Mouse (Mus musculus): ENCODE data around the gene Polr2g. TPM values are rescaled to one million over a fixed set of nuclear protein-coding genes. Genes with fewer than 3 reads are reported as not detected.
A peak's percentile ranks its signal among the peaks of the same experiment; 100 is the strongest.

Polr2g gene
- polyA plus RNA-seq, 1 experiment from 2014 or later = 147 TPM

- H3K9me3 ChIP-seq = no peaks in the 10 kb centered on the region
- H3K9ac ChIP-seq = no peak overlapping the region
- H3K36me3 ChIP-seq = peaks cover 7% of the 10 kb centered on the region; the same call in 1 of the 2 replicates
- no peak overlapping the region for H3K27ac ChIP-seq
- WGBS = 94% methylated on average over 5 of the region's 5 CpGs
- ATAC-seq = no peak
- peaks cover 7% of the 10 kb centered on the region for H3K4me1 ChIP-seq (replicated peaks)
- H3K27me3 ChIP-seq (replicated peaks) = no peaks in the 10 kb centered on the region
- no peak overlapping the region for H3K4me3 ChIP-seq (replicated peaks)
- no peak overlapping the region for H3K4me2 ChIP-seq (replicated peaks)
Measured at GRCm38 (mm10) chr19:8806810-8807209, 8.4 kb upstream of the Polr2g start.

- Histone ChIP-seq H3K27ac (no peak overlapping the region), H3K9me3 (no peaks in the 10 kb centered on the region), H3K4me3 (replicated peaks) (no peak overlapping the region), H3K4me2 (replicated peaks) (no peak overlapping the region), H3K36me3 (no peaks in the 10 kb centered on the region), H3K4me1 (replicated peaks) (peaks cover 7% of the 10 kb centered on the region), H3K9ac (no peak overlapping the region), H3K27me3 (replicated peaks) (no peaks in the 10 kb centered on the region)
- WGBS = 88% methylated on average over 11 of the region's 11 CpGs
- no peak for ATAC-seq
Measured at GRCm38 (mm10) chr19:8803879-8804660, 5.7 kb upstream of the Polr2g start.

DNA sequence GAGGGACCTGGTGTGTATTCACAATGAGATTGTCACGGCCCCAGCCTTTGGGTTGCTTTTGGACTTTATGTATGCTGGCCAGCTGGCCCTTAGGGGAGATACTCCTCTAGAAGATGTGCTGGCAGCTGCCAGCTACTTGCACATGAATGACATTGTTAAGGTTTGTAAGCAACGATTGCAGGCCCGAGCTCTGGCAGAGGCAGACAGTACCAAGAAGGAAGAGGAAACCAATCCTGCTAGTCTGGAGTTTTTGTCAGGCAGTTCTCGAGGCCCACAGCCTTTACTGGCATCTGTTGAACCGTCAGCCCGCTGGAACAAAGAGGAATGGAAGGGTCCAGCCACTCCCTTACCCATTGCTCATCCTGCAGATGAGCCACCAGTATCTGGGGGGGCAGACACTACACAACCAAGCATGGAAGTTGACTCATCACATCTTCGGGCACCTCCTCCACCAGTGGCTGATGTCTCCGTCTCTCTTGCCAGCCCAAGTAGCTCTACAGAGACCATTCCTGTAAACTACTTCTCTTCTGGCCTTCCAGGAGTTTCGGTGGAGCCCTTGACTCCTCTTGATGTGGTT, 4.9 kb upstream of the Polr2g start:
- WGBS = 92% methylated on average over 9 of the region's 9 CpGs
- ATAC-seq = no peak
- Histone ChIP-seq H3K9me3 (no peaks in the 10 kb centered on the region), H3K36me3 (no peaks in the 10 kb centered on the region), H3K9ac (no peak overlapping the region), H3K27me3 (replicated peaks) (no peaks in the 10 kb centered on the region), H3K4me2 (replicated peaks) (peak overlapping the region; percentile 73), H3K27ac (0 out of 2 replicates have a peak overlapping the region, but pooled peaks have one; percentile 88), H3K4me3 (replicated peaks) (peak overlapping the region; percentile 62), H3K4me1 (replicated peaks) (peaks cover 7% of the 10 kb centered on the region)

DNA sequence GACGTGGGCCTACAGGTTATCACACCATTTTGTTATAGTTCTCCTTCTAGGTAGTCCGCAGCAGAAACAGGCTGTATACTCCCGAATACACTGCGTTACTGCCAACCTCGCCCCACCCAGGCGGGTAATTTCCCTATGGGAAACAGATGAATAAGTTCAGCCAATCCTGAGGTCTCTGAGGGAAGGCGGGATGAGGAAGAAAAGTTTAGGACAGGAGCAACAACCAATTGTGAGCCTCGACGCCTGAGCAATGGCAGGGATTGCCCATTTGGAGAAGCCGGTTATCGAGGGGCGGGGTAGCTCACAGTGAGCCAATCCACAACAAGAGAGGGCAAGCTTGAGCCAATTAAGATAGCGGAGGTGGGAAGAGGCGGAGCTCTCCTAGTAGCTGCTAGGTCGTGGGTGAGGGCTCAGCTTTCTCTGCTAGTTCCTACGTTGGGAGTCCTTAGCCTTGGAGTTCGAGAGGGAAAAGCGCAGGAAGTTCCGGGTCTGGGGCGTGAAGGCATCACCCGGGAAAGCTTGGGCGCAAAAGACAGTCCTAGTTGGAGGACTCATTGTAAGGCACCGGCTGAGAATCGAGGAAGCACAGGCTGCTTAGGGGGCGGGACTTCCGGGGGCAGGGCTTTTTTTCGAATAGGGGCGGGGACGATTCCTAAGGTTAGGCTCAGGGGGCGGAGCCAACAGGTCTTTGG, 3.9 kb upstream of the Polr2g start, which contains the start of gene Zbtb3:
Gene Zbtb3 (plus strand): TSS at position 426 of the 692 bp plus-strand sequence.
- H3K4me3 ChIP-seq (replicated peaks) = peak within 1 kb of the TSS; percentile 62
- H3K27me3 ChIP-seq (replicated peaks) = no peaks in the 10 kb centered on the region
- H3K9ac ChIP-seq = peak within 1 kb of the TSS; percentile 59
- ATAC-seq = peak; percentile 98
- no peaks in the 10 kb centered on the region for H3K9me3 ChIP-seq
- WGBS = under 1% methylated on average over 30 of the region's 30 CpGs
- H3K36me3 ChIP-seq = no peaks in the 10 kb centered on the region
- H3K4me2 ChIP-seq (replicated peaks) = peak within 1 kb of the TSS; percentile 73
- H3K4me1 ChIP-seq (replicated peaks) = peaks cover 11% of the 10 kb centered on the region
- peak within 1 kb of the TSS; percentile 88 for H3K27ac ChIP-seq

DNA sequence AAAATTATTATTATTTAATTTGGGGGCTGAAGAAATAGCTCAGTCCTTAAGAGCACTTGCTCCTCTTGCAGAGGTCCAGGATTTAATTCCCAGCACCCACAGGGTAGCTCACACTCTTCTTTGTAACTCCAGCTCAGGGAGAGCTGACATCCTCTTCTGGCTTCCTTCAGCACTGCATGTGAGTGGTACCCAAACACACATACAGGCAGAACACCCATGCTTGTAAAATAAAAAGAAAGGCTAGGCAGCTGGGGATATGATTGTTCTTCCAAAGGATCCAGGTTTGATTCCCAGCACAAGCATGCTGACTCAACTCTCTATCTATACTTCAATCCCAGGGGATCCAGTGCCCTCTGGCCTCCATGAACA, 554 bp upstream of the Polr2g start:
- no peak overlapping the region for H3K27ac ChIP-seq
- peak overlapping the region; percentile 73 for H3K4me3 ChIP-seq (replicated peaks)
- ATAC-seq = no peak
- no peaks in the 10 kb centered on the region for H3K9me3 ChIP-seq
- no peak overlapping the region for H3K9ac ChIP-seq
- peak overlapping the region; percentile 83 for H3K4me2 ChIP-seq (replicated peaks)
- H3K36me3 ChIP-seq = peaks cover 9% of the 10 kb centered on the region
- peaks cover 13% of the 10 kb centered on the region for H3K4me1 ChIP-seq (replicated peaks)
- H3K27me3 ChIP-seq (replicated peaks) = no peaks in the 10 kb centered on the region

DNA sequence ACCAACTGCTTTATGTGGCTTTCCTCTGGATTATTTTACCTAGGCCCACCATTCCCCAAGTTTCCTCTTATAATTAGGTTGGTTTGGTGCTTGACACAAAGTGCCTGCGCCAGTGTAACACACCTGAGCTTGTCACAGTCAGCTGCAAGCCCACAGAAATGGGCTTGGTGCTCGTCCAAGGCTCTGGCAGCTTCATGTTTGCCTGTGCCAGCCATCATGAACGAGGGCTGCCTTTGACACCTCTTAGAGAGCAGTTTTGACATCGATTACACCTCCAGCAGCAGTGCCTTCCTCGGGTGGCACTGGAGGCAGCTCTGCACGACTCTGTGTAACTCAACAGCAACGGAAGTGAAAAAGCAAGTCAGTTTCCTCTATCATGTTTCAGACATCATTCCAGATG, 8.2 kb downstream of the Polr2g start:
- ATAC-seq = no peak
- Histone ChIP-seq H3K9me3 (no peaks in the 10 kb centered on the region), H3K27ac (no peak overlapping the region), H3K4me2 (replicated peaks) (no peak overlapping the region), H3K9ac (no peak overlapping the region), H3K4me1 (replicated peaks) (peaks cover 5% of the 10 kb centered on the region), H3K27me3 (replicated peaks) (no peaks in the 10 kb centered on the region), H3K4me3 (replicated peaks) (no peak overlapping the region), H3K36me3 (peaks cover 25% of the 10 kb centered on the region)
- 83% methylated on average over 7 of the region's 7 CpGs for WGBS

GRCm38 (mm10) chr19:8789171-8789570, 9.2 kb downstream of the Polr2g start:
- WGBS = 76% methylated on average over 1 of the region's 1 CpGs
- Histone ChIP-seq H3K9me3 (no peaks in the 10 kb centered on the region), H3K4me3 (replicated peaks) (no peak overlapping the region), H3K9ac (no peak overlapping the region), H3K4me2 (replicated peaks) (no peak overlapping the region), H3K4me1 (replicated peaks) (peaks cover 8% of the 10 kb centered on the region), H3K36me3 (peaks cover 18% of the 10 kb centered on the region), H3K27ac (no peak overlapping the region), H3K27me3 (replicated peaks) (no peaks in the 10 kb centered on the region)
- ATAC-seq = no peak

DNA sequence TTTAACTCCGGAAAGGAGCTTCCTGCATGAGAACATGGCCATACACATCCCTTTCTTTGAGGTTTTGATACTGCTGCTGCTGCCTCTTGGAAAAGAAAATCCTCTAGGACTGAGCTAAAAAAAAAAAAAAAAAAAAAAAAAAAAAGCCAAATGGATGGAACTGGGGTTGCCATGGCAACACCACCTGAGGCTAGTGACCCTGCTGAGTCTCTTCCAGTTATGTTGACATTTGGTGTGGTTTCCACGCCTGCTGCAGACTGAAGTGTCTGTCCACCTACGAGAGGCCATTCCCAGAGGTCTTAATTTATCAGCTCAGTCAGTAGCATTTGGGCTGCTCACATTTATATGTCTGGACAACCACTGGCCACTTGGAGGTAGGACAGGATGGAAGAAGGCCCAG, 9.9 kb downstream of the Polr2g start:
- Histone ChIP-seq H3K27me3 (replicated peaks) (no peaks in the 10 kb centered on the region), H3K4me3 (replicated peaks) (no peak overlapping the region), H3K36me3 (peaks cover 12% of the 10 kb centered on the region), H3K4me2 (replicated peaks) (no peak overlapping the region), H3K9ac (no peak overlapping the region), H3K27ac (no peak overlapping the region), H3K9me3 (no peaks in the 10 kb centered on the region), H3K4me1 (replicated peaks) (peaks cover 8% of the 10 kb centered on the region)
- 30% methylated on average over 3 of the region's 3 CpGs for WGBS
- ATAC-seq = no peak

GRCm38 (mm10) chr19:8786008-8786781, 12.2 kb downstream of the Polr2g start, which contains the start of gene Taf6l:
Taf6l (minus strand) TSS chr19:8786417.
- Histone ChIP-seq H3K9ac (peak within 1 kb of the TSS; percentile 58), H3K27me3 (replicated peaks) (no peaks in the 10 kb centered on the region), H3K27ac (peak within 1 kb of the TSS; percentile 92), H3K4me3 (replicated peaks) (peak within 1 kb of the TSS; percentile 74), H3K36me3 (peaks cover 13% of the 10 kb centered on the region), H3K9me3 (no peaks in the 10 kb centered on the region), H3K4me1 (replicated peaks) (peaks cover 8% of the 10 kb centered on the region), H3K4me2 (replicated peaks) (peak within 1 kb of the TSS; percentile 61)
- ATAC-seq = peak; percentile 100
- WGBS = under 1% methylated on average over 32 of the region's 32 CpGs

DNA sequence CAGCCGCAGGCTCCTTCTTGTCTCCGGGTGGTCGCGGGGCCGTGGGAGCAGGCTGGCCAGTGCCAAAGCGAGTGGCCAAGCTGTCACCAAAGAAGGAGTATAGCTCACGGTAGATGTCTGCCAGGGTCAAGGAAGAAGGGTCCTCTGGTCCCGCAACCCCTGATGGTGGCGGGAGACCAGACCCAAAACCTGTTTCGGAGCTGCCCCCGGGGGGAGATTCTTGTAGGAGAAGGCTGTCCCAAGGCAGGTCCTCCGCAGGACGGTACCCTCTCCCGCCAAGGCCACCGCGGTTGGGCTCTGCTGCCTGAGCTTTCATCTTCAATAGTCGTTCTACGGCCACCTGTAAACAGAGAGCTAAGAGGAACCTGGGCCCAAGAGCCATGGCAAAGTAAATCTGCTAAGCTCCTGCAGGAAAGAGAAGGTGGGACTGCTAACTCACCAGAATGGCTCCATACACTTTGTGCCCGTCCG, 23.4 kb downstream of the Polr2g start:
- WGBS = 3% methylated on average over 20 of the region's 20 CpGs
- Histone ChIP-seq H3K4me2 (replicated peaks) (peak overlapping the region; percentile 90), H3K9ac (peak overlapping the region; percentile 84), H3K4me1 (replicated peaks) (peaks cover 22% of the 10 kb centered on the region), H3K27me3 (replicated peaks) (no peaks in the 10 kb centered on the region), H3K27ac (peak overlapping the region; percentile 100), H3K9me3 (no peaks in the 10 kb centered on the region), H3K36me3 (no peaks in the 10 kb centered on the region), H3K4me3 (replicated peaks) (peak overlapping the region; percentile 59)
- peak; percentile 2; the same call in 1 of the 2 replicates for ATAC-seq

GRCm38 (mm10) chr19:8774086-8774835, 24.1 kb downstream of the Polr2g start, which contains the start of gene Tmem179b:
Tmem179b (minus strand) TSS chr19:8774467.
- peak; percentile 95 for ATAC-seq
- Histone ChIP-seq H3K4me3 (replicated peaks) (peak within 1 kb of the TSS; percentile 59), H3K4me1 (replicated peaks) (peaks cover 22% of the 10 kb centered on the region), H3K36me3 (no peaks in the 10 kb centered on the region), H3K4me2 (replicated peaks) (peak within 1 kb of the TSS; percentile 90), H3K27me3 (replicated peaks) (no peaks in the 10 kb centered on the region), H3K9ac (peak within 1 kb of the TSS; percentile 84), H3K9me3 (no peaks in the 10 kb centered on the region), H3K27ac (peak within 1 kb of the TSS; percentile 100)
- under 1% methylated on average over 68 of the region's 68 CpGs for WGBS
